Mouse (Mus musculus) C3H10T1/2 (cell line): ENCODE measurements around the gene Noxred1. TPM values are rescaled to one million over a fixed set of nuclear protein-coding genes. Genes with fewer than 3 reads are reported as not detected.

ENCODE experiments used
- polyA plus RNA-seq, 2 experiments: library from polyadenylated mRNA; unstranded; fragments of >200 nt; fragmentation: generic; extraction: Trizol; gene quantifications; one replicate each; pipeline ENCODE4 v1.2.1; 2012; ENCODE audit warnings: missing spikeins in 2 of 2

Gene Noxred1
- polyA plus RNA-seq, result under 1 TPM; 0.07 to 0.61 TPM

GRCm38 (mm10) chr12:87238632-87239031 lies at the start of gene Noxred1:
Noxred1 (minus strand) TSS chr12:87238732.

GRCm38 (mm10) chr12:87266108-87266826 lies 27.7 kb upstream of the Noxred1 start, which contains the start of the genes Vipas39 and Ahsa1:
Vipas39 (minus strand) TSS chr12:87266256.
Ahsa1 (plus strand) TSS chr12:87266479.

DNA sequence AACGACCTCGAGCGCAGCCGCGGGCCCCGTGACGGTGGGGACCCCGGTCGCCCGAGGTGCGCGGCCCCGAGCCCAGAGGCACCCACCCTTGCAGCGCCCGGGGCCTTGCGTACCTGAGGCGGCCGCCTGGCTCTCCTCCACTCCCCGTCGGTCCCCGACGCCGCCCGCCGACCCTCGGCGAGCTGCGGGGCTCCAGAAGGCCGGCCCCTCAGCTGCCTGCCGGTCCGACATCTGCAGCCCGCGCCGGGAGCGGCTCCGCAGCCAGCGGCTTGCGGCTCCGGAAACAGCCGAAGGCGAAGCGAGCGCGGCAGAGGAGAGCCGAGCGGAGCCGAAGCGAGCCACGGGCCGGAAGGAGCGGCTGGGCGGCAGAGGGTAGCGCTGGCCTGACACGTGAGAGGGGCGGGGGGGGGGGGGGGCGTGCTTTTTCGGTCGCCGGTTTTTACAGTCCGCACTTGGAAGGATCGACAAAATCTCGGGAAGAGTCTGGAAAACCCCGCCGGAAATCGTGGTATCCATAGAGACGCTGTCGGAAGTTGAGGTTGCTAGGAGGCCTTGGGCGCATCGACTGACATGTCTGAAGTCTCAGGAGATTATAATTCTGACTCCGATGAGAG lies 38.5 kb downstream of the Noxred1 start, which contains the start of gene Tmed8:
Tmed8 (minus strand) TSS at position 482 of the 614 bp plus-strand sequence.

GRCm38 (mm10) chr12:87199206-87199972 lies 39.1 kb downstream of the Noxred1 start, which contains the start of gene Samd15:
Samd15 (plus strand) TSS chr12:87199723.

Other genes with a start within 250 kb of the Noxred1 start
- gene Zdhhc22, start 248.3 kb downstream of the Noxred1 start, polyA plus RNA-seq, result under 1 TPM; 0.01 to 0.15 TPM
- under 1 TPM in 1 of 2 experiments, not detected in 1; 0.13 TPM for gene Tmem63c, start 217.4 kb downstream of the Noxred1 start, polyA plus RNA-seq
- under 1 TPM; 0.01 to 0.25 TPM for gene Ngb, start 136.2 kb downstream of the Noxred1 start, polyA plus RNA-seq
- gene Gstz1, start 91.6 kb downstream of the Noxred1 start, polyA plus RNA-seq, result 10 to 100 TPM; 21.1 to 49.3 TPM
- gene Pomt2, start 90.8 kb downstream of the Noxred1 start, polyA plus RNA-seq, result 1 to 10 TPM; 6.8 to 9.7 TPM
- gene Samd15, start 39.0 kb downstream of the Noxred1 start, polyA plus RNA-seq, result under 1 TPM; 0.05 to 0.54 TPM
- gene Tmed8, start 38.3 kb downstream of the Noxred1 start, polyA plus RNA-seq, result 1 to 10 TPM in 1 of 2 experiments, under 1 TPM in 1; 0.25 to 1.7 TPM
- gene Vipas39, start 27.5 kb upstream of the Noxred1 start, polyA plus RNA-seq, result 10 to 100 TPM in 1 of 2 experiments, 1 to 10 TPM in 1; 7.7 to 31.7 TPM
- gene Ahsa1, start 27.7 kb upstream of the Noxred1 start, polyA plus RNA-seq, result 100 to 1,000 TPM in 1 of 2 experiments, 10 to 100 TPM in 1; 63.0 to 114 TPM
- gene Ism2, start 61.0 kb upstream of the Noxred1 start, polyA plus RNA-seq, result under 1 TPM; 0.29 to 0.93 TPM
- 10 to 100 TPM; 10.8 to 38.9 TPM for gene Sptlc2, start 149.6 kb upstream of the Noxred1 start, polyA plus RNA-seq
- 10 to 100 TPM; 20.7 to 75.6 TPM for gene Slirp, start 205.2 kb upstream of the Noxred1 start, polyA plus RNA-seq
- 10 to 100 TPM in 1 of 2 experiments, 1 to 10 TPM in 1; 5.7 to 11.3 TPM for gene Alkbh1, start 205.3 kb upstream of the Noxred1 start, polyA plus RNA-seq
- gene Snw1, start 233.5 kb upstream of the Noxred1 start, polyA plus RNA-seq, result 10 to 100 TPM; 15.7 to 55.0 TPM